Mouse (Mus musculus) G1E (cell line): ENCODE measurements around the gene Dimt1.
"Not testable (repeated sequence)": the region's sequence is repeated elsewhere in the genome, so short reads cannot be mapped to it uniquely, and the experiment has no call there.

Experiments
- CTCF ChIP-seq: IDR thresholded peaks from 2 replicates; pipeline ENCODE4 v1.5.1; 2012; ENCODE audit warnings: low read depth, low read length, inconsistent platforms, mixed read lengths
- GATA1 ChIP-seq: IDR thresholded peaks from 2 replicates; pipeline ENCODE4 v1.6.1; 2012; ENCODE audit warnings: borderline replicate concordance, low read length, inconsistent platforms, mixed read lengths
- GATA2 ChIP-seq: IDR thresholded peaks from 2 replicates; pipeline ENCODE4 v1.6.1; 2012; ENCODE audit warnings: low read depth, low read length, inconsistent platforms, borderline replicate concordance
- TAL1 ChIP-seq: conservative IDR thresholded peaks from 2 replicates; pipeline ENCODE4 v1.6.1; 2012; ENCODE audit warnings: low read depth, low read length, inconsistent platforms, mixed read lengths

GRCm38 (mm10) chr13:106925921-106926320 lies 21.0 kb upstream of the Dimt1 start:
- TF ChIP-seq CTCF, GATA2, GATA1, TAL1: not testable (repeated sequence)
